Mouse (Mus musculus) heart, embryonic 11.5 days (tissue): ENCODE measurements around the gene Siah1a. TPM values are rescaled to one million over a fixed set of nuclear protein-coding genes. Genes with fewer than 3 reads are reported as not detected.

ENCODE experiments used
- ATAC-seq: fragments of 200-750 bp; cut with Nextera tagmentation; replicated peaks from 2 replicates; pipeline ENCODE4 v1.8.0; 2017; ENCODE audit warnings: moderate library complexity; ENCODE audit not compliant: insufficient number of reproducible peaks, low FRiP score, low TSS enrichment
- H3K27ac ChIP-seq: fragments of 300-500 bp; sonication (generic); 2 replicates; pipeline ENCODE4 v1.5.1; 2014; ENCODE audit warnings: mild to moderate bottlenecking, low read depth, low read length
- H3K27me3 ChIP-seq: fragments of 300-500 bp; sonication (generic); 2 replicates; pipeline ENCODE4 v1.6.1; 2014; ENCODE audit warnings: mild to moderate bottlenecking, low read length, mixed read lengths; ENCODE audit not compliant: control insufficient read depth, insufficient read depth
- H3K36me3 ChIP-seq: fragments of 300-500 bp; sonication (generic); 2 replicates; pipeline ENCODE4 v1.6.1; 2014; ENCODE audit warnings: mild to moderate bottlenecking, low read length, moderate library complexity, mixed read lengths; ENCODE audit not compliant: control insufficient read depth, insufficient read depth
- H3K4me1 ChIP-seq: fragments of 300-500 bp; sonication (generic); 2 replicates; pipeline ENCODE4 v1.6.1; 2014; ENCODE audit warnings: low read length; ENCODE audit not compliant: control insufficient read depth, insufficient read depth
- H3K4me2 ChIP-seq: fragments of 300-500 bp; sonication (generic); 2 replicates; pipeline ENCODE4 v1.6.1; 2014; ENCODE audit warnings: mild to moderate bottlenecking, moderate library complexity
- H3K4me3 ChIP-seq: fragments of 300-500 bp; sonication (generic); 2 replicates; pipeline ENCODE4 v1.5.1; 2014; ENCODE audit warnings: low read depth, low read length
- H3K9ac ChIP-seq: fragments of 300-500 bp; sonication (generic); 2 replicates; pipeline ENCODE4 v1.6.1; 2014; ENCODE audit warnings: mild to moderate bottlenecking, low read depth, low read length, moderate library complexity
- H3K9me3 ChIP-seq: fragments of 300-500 bp; sonication (generic); replicated peaks from 2 replicates; pipeline ENCODE4 v1.6.1; 2016; ENCODE audit warnings: low read length; ENCODE audit not compliant: control insufficient read depth
- WGBS: fragments of 180-500 bp; shearing (Covaris S2); extraction: QIAGEN DNeasy Blood & Tissue Kit; methylation state at CpG from one replicate; pipeline ENCODE4 v1.1.7; 2014; ENCODE audit not compliant: insufficient replicate concordance; 5-methylcytosine and 5-hydroxymethylcytosine counted together
- polyA plus RNA-seq: library from polyadenylated mRNA; unstranded; fragments of >200 nt; fragmentation: Nextera tagmentation; extraction: Ambion mirVana; gene quantifications from 2 replicates; pipeline ENCODE4 v1.2.1, GENCODE M21; 2014

The Siah1a gene
- polyA plus RNA-seq, 1 experiment from 2014 or later, result 30.1 TPM

- Histone ChIP-seq H3K9ac (no peak overlapping the region), H3K4me3 (no peak overlapping the region), H3K4me1 (peaks cover 30% of the 10 kb centered on the region), H3K36me3 (no peaks in the 10 kb centered on the region), H3K27ac (0 out of 2 replicates have a peak overlapping the region, but pooled peaks have one; percentile 30), H3K9me3 (no peaks in the 10 kb centered on the region), H3K4me2 (no peak overlapping the region), H3K27me3 (no peaks in the 10 kb centered on the region)
- WGBS, result 25% methylated on average over 3 of the region's 3 CpGs
- ATAC-seq, result no peak
Observed at GRCm38 (mm10) chr8:86735446-86736111, 10.2 kb downstream of the Siah1a start.

- WGBS, result 57% methylated on average over 1 of the region's 1 CpGs
- no peak overlapping the region for H3K9ac ChIP-seq
- no peaks in the 10 kb centered on the region for H3K36me3 ChIP-seq
- ATAC-seq, result no peak
- no peaks in the 10 kb centered on the region for H3K27me3 ChIP-seq
- no peaks in the 10 kb centered on the region for H3K9me3 ChIP-seq
- H3K4me3 ChIP-seq, result no peak overlapping the region
- no peak overlapping the region for H3K4me2 ChIP-seq
- no peak overlapping the region for H3K27ac ChIP-seq
- peaks cover 35% of the 10 kb centered on the region for H3K4me1 ChIP-seq
Observed at GRCm38 (mm10) chr8:86734954-86735353, 10.8 kb downstream of the Siah1a start.

GRCm38 (mm10) chr8:86734171-86734570 is 11.6 kb downstream of the Siah1a start:
- Histone ChIP-seq H3K27ac (no peak overlapping the region), H3K4me2 (no peak overlapping the region), H3K9ac (no peak overlapping the region), H3K36me3 (no peaks in the 10 kb centered on the region), H3K27me3 (no peaks in the 10 kb centered on the region), H3K4me1 (peaks cover 35% of the 10 kb centered on the region), H3K4me3 (no peak overlapping the region), H3K9me3 (no peaks in the 10 kb centered on the region)
- no peak for ATAC-seq
- 52% methylated on average over 4 of the region's 4 CpGs for WGBS

DNA sequence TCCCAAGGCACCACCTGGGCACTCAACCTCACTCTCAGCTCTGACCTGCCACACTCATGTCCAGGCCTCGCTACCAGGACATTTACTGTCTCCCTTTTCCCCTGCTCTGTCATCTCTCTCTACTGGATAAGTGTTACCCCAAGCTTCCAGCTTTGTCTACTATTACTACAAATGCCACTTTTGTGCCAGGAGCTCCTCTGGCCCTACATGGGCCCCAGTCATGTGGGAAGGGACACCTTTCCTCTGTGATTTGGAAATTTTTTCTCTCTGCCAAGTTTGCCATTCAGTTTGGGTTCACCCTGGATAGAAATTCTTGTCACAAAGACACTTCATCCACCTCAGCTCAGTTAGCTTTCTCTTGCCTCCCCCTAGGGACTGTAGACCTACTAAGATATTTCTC is 14.9 kb downstream of the Siah1a start:
- no peak for ATAC-seq
- H3K27me3 ChIP-seq, result no peaks in the 10 kb centered on the region
- no peak overlapping the region for H3K9ac ChIP-seq
- H3K9me3 ChIP-seq, result no peaks in the 10 kb centered on the region
- 65% methylated on average over 1 of the region's 1 CpGs for WGBS
- H3K27ac ChIP-seq, result no peak overlapping the region
- H3K36me3 ChIP-seq, result no peaks in the 10 kb centered on the region
- H3K4me3 ChIP-seq, result no peak overlapping the region
- no peak overlapping the region for H3K4me2 ChIP-seq
- peaks cover 32% of the 10 kb centered on the region for H3K4me1 ChIP-seq

DNA sequence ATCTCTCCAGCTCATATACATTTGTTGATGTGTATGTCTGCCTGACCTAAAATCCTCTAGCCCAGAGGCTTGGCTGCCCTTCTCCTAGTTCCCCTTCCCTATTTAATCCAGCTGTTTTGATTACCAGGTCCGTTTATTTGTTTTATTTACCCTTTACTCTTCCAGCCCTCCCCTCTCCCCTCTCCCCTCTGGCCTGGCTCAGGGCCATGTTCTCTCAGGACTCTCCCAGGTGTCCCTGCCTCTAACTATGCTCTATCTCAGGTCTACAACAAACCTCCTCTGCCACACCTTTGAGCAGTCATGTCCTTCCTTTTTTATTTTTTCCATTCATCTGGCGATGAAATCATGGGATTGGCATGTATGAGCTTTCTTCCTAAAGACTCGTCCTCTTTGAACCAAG is 15.4 kb downstream of the Siah1a start:
- WGBS, result 40% methylated on average over 3 of the region's 3 CpGs
- ATAC-seq, result no peak
- H3K27me3 ChIP-seq, result no peaks in the 10 kb centered on the region
- no peak overlapping the region for H3K27ac ChIP-seq
- H3K36me3 ChIP-seq, result no peaks in the 10 kb centered on the region; the same call in 1 of the 2 replicates
- no peak overlapping the region for H3K4me2 ChIP-seq
- no peak overlapping the region for H3K9ac ChIP-seq
- H3K4me3 ChIP-seq, result no peak overlapping the region
- H3K4me1 ChIP-seq, result peaks cover 26% of the 10 kb centered on the region
- no peaks in the 10 kb centered on the region for H3K9me3 ChIP-seq

- peaks cover 21% of the 10 kb centered on the region for H3K4me1 ChIP-seq
- no peak overlapping the region; the same call in 1 of the 2 replicates for H3K27ac ChIP-seq
- H3K4me3 ChIP-seq, result no peak overlapping the region
- 57% methylated on average over 19 of the region's 19 CpGs for WGBS
- H3K9me3 ChIP-seq, result no peaks in the 10 kb centered on the region
- no peak overlapping the region for H3K4me2 ChIP-seq
- H3K36me3 ChIP-seq, result no peaks in the 10 kb centered on the region; the same call in 1 of the 2 replicates
- no peak overlapping the region for H3K9ac ChIP-seq
- no peak for ATAC-seq
- no peaks in the 10 kb centered on the region for H3K27me3 ChIP-seq
Observed at GRCm38 (mm10) chr8:86728224-86728950, 17.3 kb downstream of the Siah1a start.

- Histone ChIP-seq H3K36me3 (no peaks in the 10 kb centered on the region; the same call in 1 of the 2 replicates), H3K9me3 (no peaks in the 10 kb centered on the region), H3K4me1 (peaks cover 21% of the 10 kb centered on the region), H3K9ac (no peak overlapping the region), H3K27ac (no peak overlapping the region), H3K4me2 (no peak overlapping the region), H3K27me3 (no peaks in the 10 kb centered on the region), H3K4me3 (no peak overlapping the region)
- WGBS, result 81% methylated on average over 6 of the region's 6 CpGs
- ATAC-seq, result no peak
Observed at GRCm38 (mm10) chr8:86726959-86727358, 18.8 kb downstream of the Siah1a start.

- H3K27ac ChIP-seq, result no peak overlapping the region
- no peak overlapping the region for H3K4me3 ChIP-seq
- no peaks in the 10 kb centered on the region; the same call in 1 of the 2 replicates for H3K36me3 ChIP-seq
- no peaks in the 10 kb centered on the region for H3K9me3 ChIP-seq
- H3K4me2 ChIP-seq, result no peak overlapping the region
- H3K4me1 ChIP-seq, result no peaks in the 10 kb centered on the region
- H3K27me3 ChIP-seq, result no peaks in the 10 kb centered on the region
- 82% methylated on average over 2 of the region's 2 CpGs for WGBS
- ATAC-seq, result no peak
- no peak overlapping the region for H3K9ac ChIP-seq
Observed at GRCm38 (mm10) chr8:86721490-86721889, 24.2 kb downstream of the Siah1a start.
